Mouse (Mus musculus): ENCODE measurements around the gene Slc5a8. TPM values are rescaled to one million over a fixed set of nuclear protein-coding genes. Genes with fewer than 3 reads are reported as not detected.

The Slc5a8 gene
- polyA plus RNA-seq, 1 experiment = 0.10 TPM

- Histone ChIP-seq H3K27me3 (ENCODE audit: control insufficient read depth, insufficient read depth, low read length, poor library complexity, severe bottlenecking) (no peaks in the 10 kb centered on the region), H3K36me3 (ENCODE audit: control insufficient read depth, insufficient read depth, low read length, poor library complexity, severe bottlenecking) (no peaks in the 10 kb centered on the region), H3K27ac (ENCODE audit: insufficient read depth, low read length) (no peak overlapping the region), H3K4me3 (ENCODE audit: low read depth, low read length) (no peak overlapping the region), H3K9me3 (replicated peaks; ENCODE audit: control insufficient read depth, insufficient read depth, low read length, poor library complexity, severe bottlenecking) (no peaks in the 10 kb centered on the region), H3K4me1 (ENCODE audit: control insufficient read depth, insufficient read depth, low read length) (no peaks in the 10 kb centered on the region), H3K9ac (ENCODE audit: low read depth, poor library complexity, severe bottlenecking) (no peak overlapping the region)
- TF ChIP-seq EP300 (IDR thresholded peaks at IDR 0.05; ENCODE audit: insufficient read depth, low read depth, low read length) (no peak), POLR2A (IDR thresholded peaks at IDR 0.05; ENCODE audit: insufficient read depth, low read length) (no peak), CTCF (IDR thresholded peaks at IDR 0.05; ENCODE audit: low read depth, low read length) (no peak)
Observed at GRCm38 (mm10) chr10:88950297-88950653, 64.5 kb downstream of the Slc5a8 start.

- H3K9me3 ChIP-seq (replicated peaks; ENCODE audit: control insufficient read depth, insufficient read depth, low read length, poor library complexity, severe bottlenecking) = peaks cover 8% of the 10 kb centered on the region
- H3K27ac ChIP-seq (ENCODE audit: insufficient read depth, low read length) = no peak overlapping the region
- H3K9ac ChIP-seq (ENCODE audit: low read depth, poor library complexity, severe bottlenecking) = no peak overlapping the region
- no peaks in the 10 kb centered on the region for H3K27me3 ChIP-seq (ENCODE audit: control insufficient read depth, insufficient read depth, low read length, poor library complexity, severe bottlenecking)
- H3K4me3 ChIP-seq (ENCODE audit: low read depth, low read length) = no peak overlapping the region
- H3K36me3 ChIP-seq (ENCODE audit: control insufficient read depth, insufficient read depth, low read length, poor library complexity, severe bottlenecking) = no peaks in the 10 kb centered on the region
- no peaks in the 10 kb centered on the region for H3K4me1 ChIP-seq (ENCODE audit: control insufficient read depth, insufficient read depth, low read length)
- TF ChIP-seq POLR2A (IDR thresholded peaks at IDR 0.05; ENCODE audit: insufficient read depth, low read length) = no peak
Observed at GRCm38 (mm10) chr10:88960791-88961190, 75.0 kb downstream of the Slc5a8 start.

- no peak overlapping the region for H3K27ac ChIP-seq (ENCODE audit: insufficient read depth, low read length)
- no peaks in the 10 kb centered on the region for H3K36me3 ChIP-seq (ENCODE audit: control insufficient read depth, insufficient read depth, low read length, poor library complexity, severe bottlenecking)
Observed at GRCm38 (mm10) chr10:88968586-88968985, 82.8 kb downstream of the Slc5a8 start.

GRCm38 (mm10) chr10:88970951-88971725 is 85.3 kb downstream of the Slc5a8 start:
- TF ChIP-seq POLR2A (IDR thresholded peaks at IDR 0.05; ENCODE audit: insufficient read depth, low read length) (no peak), EP300 (IDR thresholded peaks at IDR 0.05; ENCODE audit: insufficient read depth, low read depth, low read length) (no peak), CTCF (IDR thresholded peaks at IDR 0.05; ENCODE audit: low read depth, low read length) (no peak)
- Histone ChIP-seq H3K27ac (ENCODE audit: insufficient read depth, low read length) (no peak overlapping the region), H3K9me3 (replicated peaks; ENCODE audit: control insufficient read depth, insufficient read depth, low read length, poor library complexity, severe bottlenecking) (peaks cover 7% of the 10 kb centered on the region)

More at GRCm38 (mm10) chr10:88968586-88968985, 82.8 kb downstream of the Slc5a8 start:
- Histone ChIP-seq H3K9ac (ENCODE audit: low read depth, poor library complexity, severe bottlenecking) (no peak overlapping the region), H3K9me3 (replicated peaks; ENCODE audit: control insufficient read depth, insufficient read depth, low read length, poor library complexity, severe bottlenecking) (peaks cover 9% of the 10 kb centered on the region), H3K4me3 (ENCODE audit: low read depth, low read length) (no peak overlapping the region), H3K27me3 (ENCODE audit: control insufficient read depth, insufficient read depth, low read length, poor library complexity, severe bottlenecking) (no peaks in the 10 kb centered on the region), H3K4me1 (ENCODE audit: control insufficient read depth, insufficient read depth, low read length) (no peaks in the 10 kb centered on the region)
- no peak for TF ChIP-seq CTCF (IDR thresholded peaks at IDR 0.05; ENCODE audit: low read depth, low read length)
- no peak for TF ChIP-seq EP300 (IDR thresholded peaks at IDR 0.05; ENCODE audit: insufficient read depth, low read depth, low read length)
- TF ChIP-seq POLR2A (IDR thresholded peaks at IDR 0.05; ENCODE audit: insufficient read depth, low read length) = no peak

GRCm38 (mm10) chr10:88978932-88979331 is 93.1 kb downstream of the Slc5a8 start:
- TF ChIP-seq EP300 (IDR thresholded peaks at IDR 0.05; ENCODE audit: insufficient read depth, low read depth, low read length) (no peak), POLR2A (IDR thresholded peaks at IDR 0.05; ENCODE audit: insufficient read depth, low read length) (no peak), CTCF (IDR thresholded peaks at IDR 0.05; ENCODE audit: low read depth, low read length) (no peak)
- no peaks in the 10 kb centered on the region for H3K27me3 ChIP-seq (ENCODE audit: control insufficient read depth, insufficient read depth, low read length, poor library complexity, severe bottlenecking)
- H3K4me1 ChIP-seq (ENCODE audit: control insufficient read depth, insufficient read depth, low read length) = no peaks in the 10 kb centered on the region
- H3K9me3 ChIP-seq (replicated peaks; ENCODE audit: control insufficient read depth, insufficient read depth, low read length, poor library complexity, severe bottlenecking) = no peaks in the 10 kb centered on the region
- H3K4me3 ChIP-seq (ENCODE audit: low read depth, low read length) = no peak overlapping the region
- H3K27ac ChIP-seq (ENCODE audit: insufficient read depth, low read length) = no peak overlapping the region
- no peak overlapping the region for H3K9ac ChIP-seq (ENCODE audit: low read depth, poor library complexity, severe bottlenecking)
- no peaks in the 10 kb centered on the region for H3K36me3 ChIP-seq (ENCODE audit: control insufficient read depth, insufficient read depth, low read length, poor library complexity, severe bottlenecking)

More at GRCm38 (mm10) chr10:88970951-88971725, 85.3 kb downstream of the Slc5a8 start:
- no peaks in the 10 kb centered on the region for H3K4me1 ChIP-seq (ENCODE audit: control insufficient read depth, insufficient read depth, low read length)
- H3K9ac ChIP-seq (ENCODE audit: low read depth, poor library complexity, severe bottlenecking) = no peak overlapping the region
- H3K27me3 ChIP-seq (ENCODE audit: control insufficient read depth, insufficient read depth, low read length, poor library complexity, severe bottlenecking) = no peaks in the 10 kb centered on the region
- no peaks in the 10 kb centered on the region for H3K36me3 ChIP-seq (ENCODE audit: control insufficient read depth, insufficient read depth, low read length, poor library complexity, severe bottlenecking)
- no peak overlapping the region for H3K4me3 ChIP-seq (ENCODE audit: low read depth, low read length)

Other genes starting within 250 kb of the Slc5a8 start
- gene Spic, start 201.0 kb upstream of the Slc5a8 start, polyA plus RNA-seq (2011; ENCODE audit: insufficient read depth, insufficient read length, low read depth, missing spikeins) = 0.45 TPM in 1 of 2 replicates, not detected in the other
- 74.0 and 79.1 TPM in 2 replicates for gene Arl1, start 155.1 kb upstream of the Slc5a8 start, polyA plus RNA-seq (2011; ENCODE audit: insufficient read depth, insufficient read length, low read depth, missing spikeins)
- 71.3 and 76.4 TPM in 2 replicates for gene Utp20, start 59.2 kb upstream of the Slc5a8 start, polyA plus RNA-seq (2011; ENCODE audit: insufficient read depth, insufficient read length, low read depth, missing spikeins)